Mouse (Mus musculus) urinary bladder, adult 2 months (tissue): ENCODE measurements around the gene Camkmt. TPM values are rescaled to one million over a fixed set of nuclear protein-coding genes. Genes with fewer than 3 reads are reported as not detected.

Experiments used
- DNase-seq: peaks from one replicate; pipeline ENCODE4 v3.0.0; 2022; ENCODE audit warnings: low spot score
- polyA plus RNA-seq: library from polyadenylated mRNA; depleted of rRNA; stranded (reverse); fragments of >200 nt; gene quantifications from 2 replicates; pipeline ENCODE4 v1.2.3, GENCODE M21; 2012

Gene Camkmt
- polyA plus RNA-seq, 1 experiment = 2.7 TPM

DNA sequence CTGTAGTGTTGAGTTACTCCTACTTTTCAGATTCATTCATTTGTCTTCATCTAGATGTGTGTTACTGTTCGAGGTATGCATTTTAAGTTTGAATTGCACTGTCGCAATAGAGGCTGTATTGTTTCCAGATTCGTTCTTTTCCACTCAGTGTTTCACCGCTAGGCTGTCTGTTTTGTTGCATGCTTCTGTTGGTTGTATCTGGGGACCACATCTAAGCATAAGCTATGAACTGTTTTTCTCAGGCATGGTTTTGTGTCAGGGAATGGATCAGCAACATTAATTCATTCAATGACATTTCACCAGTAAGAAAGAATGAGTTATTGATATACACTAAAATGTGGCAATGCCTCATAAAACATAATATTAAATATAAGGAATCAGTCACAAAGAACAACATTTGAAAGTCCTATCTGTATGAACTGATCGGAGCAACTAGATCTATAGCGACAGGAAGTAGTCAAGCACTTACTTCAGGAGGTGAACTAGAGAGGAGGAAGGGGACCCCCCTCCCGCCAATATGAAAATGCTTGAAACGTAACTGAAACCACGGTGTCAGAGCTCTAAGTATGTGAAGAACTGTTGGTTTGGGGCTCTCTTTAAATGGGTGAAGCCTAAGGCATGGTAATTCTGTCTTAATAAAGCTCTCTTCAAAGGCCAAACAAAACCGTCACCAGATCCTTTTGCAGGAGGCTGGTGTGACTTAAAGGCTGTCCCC lies 80.3 kb downstream of the Camkmt start:
- no peak for DNase-seq

DNA sequence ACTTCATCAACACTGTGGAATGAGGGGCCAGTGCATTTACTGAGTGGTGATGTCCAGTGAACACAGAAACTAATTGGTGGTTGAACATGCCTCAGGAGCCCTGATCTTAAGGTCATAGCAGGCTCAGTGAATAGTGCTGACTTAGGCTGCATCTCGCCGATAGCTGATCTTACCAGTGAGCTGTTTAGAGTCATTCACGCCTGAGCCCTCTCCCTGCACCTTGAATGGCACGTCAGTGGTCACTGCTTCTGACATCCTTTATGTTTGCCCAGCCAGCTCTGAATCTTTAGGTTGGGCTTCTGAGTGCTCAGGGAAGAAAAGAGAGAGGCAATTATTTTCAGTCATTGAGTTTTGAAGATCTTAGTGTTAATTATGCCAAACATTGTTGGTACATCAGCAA lies 81.6 kb downstream of the Camkmt start:
- DNase-seq = no peak

DNA sequence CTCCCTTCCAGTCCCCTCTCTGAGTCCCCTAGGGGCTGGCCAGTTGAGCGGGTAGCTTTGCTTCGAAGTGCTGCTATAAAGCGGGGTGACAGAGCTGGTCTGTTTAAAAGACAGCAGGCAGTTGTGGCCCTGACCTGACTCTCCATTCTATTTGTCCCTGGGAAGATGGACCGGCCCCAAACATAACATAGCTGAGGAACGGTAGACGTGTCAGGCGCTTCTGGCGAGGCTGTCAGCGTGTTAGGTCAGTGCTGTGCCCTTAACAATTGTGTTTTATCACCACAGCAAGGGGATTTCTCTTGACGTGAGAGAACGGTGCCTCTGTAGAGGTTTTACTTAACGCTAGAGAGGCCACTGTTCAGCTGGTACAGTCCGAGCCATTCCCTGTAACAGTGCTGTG lies 86.9 kb downstream of the Camkmt start:
- no peak for DNase-seq

DNA sequence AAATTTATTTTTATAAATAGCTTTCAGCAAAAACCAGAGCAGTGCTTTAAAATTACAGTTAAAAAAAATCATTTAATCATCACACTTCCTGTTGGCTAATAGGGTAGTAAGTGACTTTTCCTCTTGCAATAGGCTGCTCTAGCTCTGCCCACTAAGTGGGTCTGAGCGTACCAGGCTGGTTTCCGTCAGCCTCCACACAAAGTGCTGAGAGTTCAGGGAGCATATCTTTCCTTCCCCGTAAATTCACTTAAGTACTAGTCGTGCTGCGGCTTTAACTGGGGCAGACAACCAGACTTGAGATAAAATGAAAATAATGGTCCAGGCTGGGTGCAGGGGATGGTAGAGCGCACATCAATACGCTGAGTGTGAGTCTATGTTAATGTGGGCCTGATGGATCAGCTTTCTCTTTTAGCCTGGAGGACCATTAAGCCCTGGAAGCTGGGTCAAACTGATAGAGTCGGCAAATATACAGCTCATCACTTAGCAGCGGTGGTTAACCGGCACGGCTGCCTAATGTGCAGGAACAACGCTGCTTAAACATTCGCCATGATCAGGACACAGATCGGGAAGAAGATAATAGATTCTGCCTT lies 90.2 kb downstream of the Camkmt start:
- no peak for DNase-seq

DNA sequence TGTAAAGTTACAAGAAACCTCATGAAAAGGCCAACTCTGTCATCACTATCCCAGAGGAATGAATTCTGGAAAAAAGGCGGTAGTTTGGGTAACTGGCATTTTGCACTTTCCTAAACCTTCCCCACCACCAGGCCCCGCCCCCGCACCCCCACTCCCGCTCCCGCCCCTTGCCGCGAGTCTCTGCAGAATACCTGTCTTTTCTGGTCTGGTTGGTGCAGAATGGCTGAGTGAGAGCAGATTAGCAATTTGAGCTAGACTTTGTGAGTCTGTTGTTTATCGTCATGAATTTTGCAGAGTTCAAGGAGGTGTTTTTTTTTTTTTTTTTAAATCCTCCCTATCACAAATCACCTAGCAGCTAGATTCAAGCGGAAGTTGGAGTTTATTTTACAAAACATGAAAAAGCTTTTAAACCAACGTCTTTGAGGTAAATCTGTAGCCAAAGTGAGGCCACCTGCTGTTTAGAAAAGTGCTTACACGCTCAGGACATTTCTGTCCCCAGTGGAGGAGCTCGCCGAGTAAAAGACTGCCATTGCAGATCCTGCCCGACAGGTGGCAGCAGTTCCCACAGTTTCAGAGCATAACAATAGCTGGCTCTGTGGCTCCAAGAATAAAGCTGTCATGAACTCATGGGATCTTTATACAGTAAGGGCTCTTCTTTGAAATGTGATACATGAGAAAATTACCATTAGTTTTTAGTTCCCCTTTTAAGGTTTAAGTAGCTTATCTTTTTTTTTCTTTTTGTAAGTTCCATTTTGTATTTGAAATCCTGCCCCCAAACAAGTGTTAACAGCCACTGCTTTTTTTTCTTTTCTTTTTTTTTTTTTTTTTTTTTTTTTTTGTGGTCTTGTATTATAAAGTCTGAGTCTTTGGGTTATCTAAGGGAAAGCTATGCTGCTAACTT lies 99.1 kb downstream of the Camkmt start:
- peak; percentile 67 for DNase-seq

DNA sequence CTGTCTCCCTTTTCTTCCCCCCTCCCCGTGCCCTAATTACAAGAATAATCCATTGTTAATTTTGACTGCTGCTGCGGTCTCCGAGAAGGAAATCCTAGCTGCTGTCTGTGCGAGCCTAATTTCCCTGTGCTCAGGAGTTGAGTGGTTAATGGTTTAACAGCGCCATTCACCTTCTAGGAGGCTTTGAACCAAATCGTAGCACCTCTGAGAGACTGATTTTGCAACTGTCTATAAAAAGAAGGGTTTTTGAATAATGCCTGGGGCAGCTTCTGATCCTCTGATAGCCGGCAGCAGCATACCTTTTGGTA lies 99.7 kb downstream of the Camkmt start:
- no peak for DNase-seq

DNA sequence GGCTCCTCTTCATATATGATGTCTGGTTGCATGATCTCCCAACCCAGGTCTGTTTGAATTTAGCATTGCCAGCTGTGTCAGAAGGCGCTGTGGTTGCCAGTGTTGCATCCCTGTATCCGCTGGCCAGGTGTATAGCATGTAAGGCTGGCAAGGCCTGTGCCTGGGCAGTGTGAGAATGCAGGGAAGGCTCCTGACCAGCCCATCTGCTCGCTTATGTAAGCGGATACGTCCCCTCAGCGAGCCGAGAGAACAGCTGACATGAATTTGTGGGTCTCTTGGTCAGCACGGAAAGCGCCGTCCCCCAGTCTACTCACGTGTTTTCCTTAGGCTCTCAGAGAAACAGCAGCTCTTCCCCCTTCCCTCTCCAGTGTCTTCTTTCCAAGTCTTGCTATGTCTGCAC lies 102.9 kb downstream of the Camkmt start:
- no peak for DNase-seq

DNA sequence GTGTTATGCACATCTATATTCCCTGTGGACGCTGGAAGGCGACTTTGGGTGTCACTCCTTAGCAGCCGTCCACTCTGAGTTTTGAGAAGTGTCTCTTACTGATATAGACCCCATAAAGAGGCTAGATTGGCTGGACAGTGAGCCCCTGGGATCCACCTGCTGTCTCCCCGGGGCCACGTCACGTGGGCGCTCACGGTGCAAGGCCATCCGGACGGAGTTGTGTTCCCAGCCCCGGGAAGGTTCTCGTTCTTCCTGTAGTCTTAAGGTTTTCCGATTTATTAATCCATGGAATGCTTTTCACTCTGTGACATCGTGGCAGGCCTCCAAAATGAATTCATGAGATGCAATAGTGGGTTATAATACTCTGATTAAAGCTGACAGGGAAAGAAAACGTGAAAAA lies 108.4 kb downstream of the Camkmt start:
- no peak for DNase-seq

DNA sequence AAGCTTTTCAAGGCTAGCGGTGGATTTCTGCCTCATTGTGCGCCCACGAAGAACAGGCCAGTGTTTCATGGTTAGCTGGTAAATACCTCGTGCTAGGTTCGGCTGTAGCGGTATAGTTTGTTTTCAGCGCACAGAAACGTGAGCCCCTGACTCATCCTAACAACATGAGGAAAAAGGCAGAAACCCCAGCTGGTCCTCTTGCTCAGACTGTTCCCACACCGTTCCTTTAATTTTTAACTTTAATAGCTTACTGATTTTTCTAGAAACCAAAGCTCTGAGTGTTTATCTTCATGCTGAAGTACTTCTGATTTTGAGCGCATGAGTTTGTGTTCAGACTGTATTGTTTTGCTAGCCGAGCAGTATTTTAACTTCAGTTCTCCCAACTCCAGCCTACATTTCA lies 109.0 kb downstream of the Camkmt start:
- DNase-seq = no peak

DNA sequence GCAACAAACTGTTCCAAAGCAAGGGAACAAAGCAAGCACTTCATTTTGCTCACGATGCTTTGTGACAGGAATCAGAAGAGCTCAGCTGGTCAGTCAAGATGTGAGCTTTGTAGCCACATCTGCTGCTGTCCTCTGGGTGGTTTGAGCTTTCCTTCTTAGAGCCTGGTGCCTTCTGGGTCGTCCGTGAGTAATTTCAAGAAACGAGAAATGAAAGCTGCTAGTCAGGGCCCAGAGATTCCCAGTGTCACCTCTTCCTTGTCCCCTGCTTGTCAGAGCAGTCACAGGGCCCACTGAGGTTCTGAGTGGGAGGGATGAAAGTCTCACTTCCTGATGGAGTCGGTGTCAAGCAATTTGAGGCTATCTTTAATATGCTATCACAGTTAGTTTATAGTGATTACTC lies 127.7 kb downstream of the Camkmt start:
- DNase-seq = no peak

DNA sequence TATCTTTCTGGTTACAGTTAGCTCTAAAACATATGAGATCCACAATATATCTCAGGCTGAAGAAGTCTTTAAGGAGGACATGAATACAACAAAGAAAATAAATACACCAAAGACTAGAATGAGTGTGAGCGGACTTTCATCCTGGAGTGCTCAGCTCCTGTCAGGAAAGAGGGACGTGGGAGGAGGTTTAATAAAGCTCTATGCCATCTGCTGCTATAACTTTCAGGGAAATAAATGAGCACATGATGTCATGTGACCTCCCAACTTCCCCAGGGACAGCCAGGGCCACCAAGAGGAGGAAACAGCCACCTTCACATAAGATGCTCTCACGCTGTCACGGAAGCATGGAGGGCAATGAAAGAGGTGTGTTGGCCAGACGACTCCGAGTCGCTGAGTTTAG lies 151.8 kb downstream of the Camkmt start:
- no peak for DNase-seq

DNA sequence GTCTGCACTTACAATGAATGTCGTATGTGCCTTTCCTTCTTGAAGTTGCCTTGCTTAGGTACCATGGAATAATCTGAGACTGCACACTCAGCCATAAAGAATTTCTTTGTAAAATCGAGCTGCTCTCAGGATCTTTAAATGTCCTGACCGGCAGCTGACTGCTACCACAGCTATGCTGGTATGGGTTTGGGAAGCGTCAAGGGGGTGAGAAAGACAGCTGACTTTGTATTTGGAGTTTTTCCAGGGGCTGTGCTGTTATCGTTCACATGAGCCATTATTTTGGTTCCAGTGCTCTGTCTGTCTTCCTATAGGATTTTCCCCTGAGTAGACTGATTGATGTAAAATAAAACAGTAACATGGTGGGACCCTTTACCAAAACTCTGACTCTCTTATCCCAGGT lies 158.6 kb downstream of the Camkmt start:
- DNase-seq = no peak

DNA sequence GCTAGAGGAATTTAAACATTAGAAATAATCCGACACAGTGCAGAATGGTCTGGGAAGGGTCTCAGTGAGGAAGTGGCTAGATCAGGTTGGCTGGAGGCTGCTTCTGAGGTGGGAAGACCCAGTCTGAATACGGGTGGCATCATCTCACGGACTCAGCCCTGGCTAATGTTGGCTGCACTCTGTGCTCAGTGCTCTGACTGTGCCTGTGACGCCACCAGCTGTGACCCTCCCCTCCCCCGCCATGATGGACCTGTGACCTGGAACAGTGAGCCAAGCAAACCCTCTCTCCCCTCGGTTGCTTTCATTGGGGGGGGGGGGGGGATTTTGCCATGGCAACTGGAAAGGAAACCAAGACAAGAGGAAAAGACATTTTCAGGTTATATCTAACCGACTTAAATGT lies 159.4 kb downstream of the Camkmt start:
- no peak for DNase-seq

DNA sequence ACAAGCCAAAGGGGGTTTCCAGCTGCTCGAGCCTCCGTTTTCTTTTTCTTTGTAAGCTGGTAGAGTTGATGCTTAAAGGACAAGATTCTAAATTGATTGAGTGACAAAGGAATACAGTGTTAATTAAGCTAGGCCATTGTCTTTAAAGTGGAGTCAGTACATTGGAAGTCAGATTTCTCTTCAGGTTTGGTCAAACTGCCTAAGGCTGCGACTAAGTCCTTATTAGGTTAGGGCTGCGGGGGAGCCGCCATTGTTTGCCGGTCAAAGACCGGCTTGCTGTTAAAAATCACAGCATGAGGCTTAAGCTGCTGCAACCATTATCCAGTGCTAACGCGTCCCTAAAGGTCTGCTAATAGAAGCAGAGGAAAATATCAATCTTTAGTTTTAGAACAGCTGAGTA lies 166.6 kb downstream of the Camkmt start:
- no peak for DNase-seq

DNA sequence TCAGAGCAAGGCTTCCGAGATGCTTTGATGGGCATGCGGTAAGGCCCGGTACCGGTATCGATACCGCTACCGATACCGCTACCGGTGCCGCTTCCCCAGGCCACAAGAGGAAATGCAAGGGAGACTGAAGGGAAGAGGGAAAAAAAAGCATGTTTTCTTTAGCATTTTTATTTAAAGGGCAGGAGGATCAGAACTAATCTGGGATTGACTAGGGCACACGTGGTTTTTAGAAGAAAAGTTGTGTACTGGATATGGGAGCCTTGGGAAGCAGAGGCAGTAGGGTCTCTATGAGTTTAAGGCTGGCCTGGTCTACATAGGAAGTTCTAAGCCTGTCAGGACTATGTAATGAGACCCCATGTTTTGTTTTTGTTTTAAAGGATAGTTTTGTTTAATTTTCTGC lies 167.0 kb downstream of the Camkmt start:
- no peak for DNase-seq

DNA sequence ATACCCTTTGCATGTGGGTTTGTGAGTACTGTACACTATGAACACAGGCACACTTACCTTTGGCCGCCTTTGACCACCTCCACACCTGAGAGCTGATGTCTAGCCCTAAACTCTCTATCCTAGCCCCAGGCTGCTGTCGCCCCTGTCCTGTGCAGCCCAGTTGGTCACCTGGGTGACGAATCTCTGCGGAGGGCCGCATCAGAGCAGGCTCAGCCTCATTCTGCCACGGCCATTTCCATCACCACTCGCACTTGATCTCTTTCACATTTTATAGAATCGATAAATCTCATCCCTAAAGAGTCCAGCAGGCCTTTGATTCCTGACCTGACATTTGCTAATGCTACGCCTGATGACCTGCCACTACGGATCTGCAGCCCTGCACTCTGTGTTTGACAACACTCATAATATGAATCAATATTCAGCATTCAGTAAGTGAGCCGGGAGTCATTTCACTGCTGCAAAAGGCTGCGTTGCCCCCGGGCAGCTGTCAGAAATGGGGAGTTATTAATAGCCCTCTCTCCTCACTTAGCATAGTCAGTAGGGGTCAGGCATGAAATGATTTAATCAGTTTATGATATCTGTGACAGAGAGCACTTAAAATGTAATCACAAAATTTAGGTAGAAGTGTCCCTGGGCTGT lies 168.5 kb downstream of the Camkmt start:
- no peak for DNase-seq

DNA sequence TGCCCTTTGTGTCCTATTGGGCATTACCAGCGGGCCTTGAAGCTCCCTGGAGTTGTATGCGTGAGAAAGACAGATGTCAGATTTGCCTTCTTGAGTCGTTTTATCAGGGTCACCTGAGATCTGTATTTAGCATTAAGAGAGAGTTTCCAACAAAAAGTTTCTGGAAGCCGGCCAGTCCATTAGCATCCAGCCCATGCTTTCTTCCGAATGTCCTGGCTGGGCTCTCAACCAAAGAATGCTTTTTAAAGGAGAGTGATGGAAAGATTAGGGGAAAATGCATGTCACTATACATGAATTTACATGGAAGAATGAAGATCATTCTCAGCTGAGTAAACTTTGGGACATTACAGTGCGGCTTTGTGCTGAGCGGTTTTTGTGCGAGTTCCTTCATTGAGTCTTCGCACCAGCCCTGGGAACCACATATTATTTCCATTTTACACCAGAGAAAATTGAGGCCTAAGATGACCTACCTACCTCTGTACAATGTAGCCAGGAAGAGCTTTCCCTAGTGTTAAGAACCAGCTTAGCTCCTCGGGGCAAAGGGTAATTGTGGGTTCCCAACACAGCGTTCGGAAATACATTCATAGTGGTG lies 176.6 kb downstream of the Camkmt start:
- no peak for DNase-seq

DNA sequence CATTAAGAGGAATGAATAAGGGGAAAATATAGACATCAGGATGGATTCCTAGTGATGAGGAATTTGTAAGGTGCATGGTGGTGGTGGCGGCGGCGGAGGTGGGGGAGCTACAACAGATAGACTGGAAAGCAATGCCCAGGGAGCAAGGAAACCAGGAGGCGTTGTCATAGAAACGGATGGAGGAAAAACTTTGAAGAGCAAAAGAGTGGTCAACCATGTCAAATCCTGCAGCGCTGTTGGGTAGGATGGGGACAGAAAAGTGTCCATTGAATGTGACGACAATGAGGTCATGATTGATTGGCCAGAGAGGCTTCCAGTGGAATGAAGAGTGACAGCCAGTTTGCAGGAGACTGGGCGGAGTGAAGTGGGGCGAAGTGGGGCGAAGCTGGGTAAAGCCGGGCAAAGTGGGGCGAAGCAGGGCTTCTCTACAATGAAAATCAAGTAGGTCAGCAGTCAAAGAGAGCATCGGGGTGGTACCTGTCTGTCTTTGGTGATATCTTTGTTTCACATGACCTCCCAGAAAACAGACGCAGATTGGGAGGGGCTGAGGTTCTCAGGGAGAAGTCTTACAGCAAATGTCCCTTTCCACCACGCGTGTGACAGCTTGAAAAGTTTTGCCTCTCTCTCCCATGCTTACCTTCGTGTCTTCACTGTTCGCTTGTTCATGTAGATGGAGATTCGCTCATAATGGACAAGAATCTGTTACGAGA lies 181.3 kb downstream of the Camkmt start:
- no peak for DNase-seq

DNA sequence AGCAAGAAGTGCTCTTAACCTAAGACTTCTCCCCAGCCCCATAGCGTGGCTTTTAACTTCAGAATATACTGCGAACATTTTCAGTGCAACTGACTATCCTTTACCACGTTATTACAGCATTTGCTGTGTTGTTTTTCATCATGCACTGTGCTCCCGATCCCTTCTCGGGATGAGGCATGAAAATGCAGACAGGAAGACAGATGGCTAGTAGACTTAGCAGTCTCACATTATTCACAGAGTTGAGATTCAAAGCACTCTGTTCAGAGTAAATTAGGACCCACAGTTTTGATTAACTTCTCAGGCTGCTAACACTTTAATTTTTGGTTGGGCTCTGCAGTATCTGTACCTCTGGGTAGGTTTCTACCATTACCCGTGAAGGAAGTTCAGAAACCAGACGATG lies 189.4 kb downstream of the Camkmt start:
- no peak for DNase-seq

DNA sequence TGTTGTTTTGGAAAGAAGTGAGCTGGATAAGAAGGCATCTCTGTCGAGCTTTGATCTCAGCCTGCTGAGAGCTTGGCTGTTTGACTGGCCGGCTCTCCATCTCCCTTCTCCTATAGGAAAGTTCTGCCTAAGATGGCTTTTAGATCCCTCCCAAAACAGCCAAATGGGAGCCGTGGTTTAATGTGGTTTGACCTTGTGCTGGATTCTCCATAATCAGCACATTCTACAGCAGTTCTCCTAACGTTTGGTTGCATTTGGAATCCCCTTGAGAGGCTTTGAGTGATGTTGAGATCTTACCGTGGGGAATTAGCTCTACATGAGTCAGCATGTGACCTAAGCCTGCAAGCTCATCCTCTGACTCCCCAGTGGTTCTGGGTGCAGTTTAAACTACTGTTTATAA lies 192.1 kb downstream of the Camkmt start:
- no peak for DNase-seq

DNA sequence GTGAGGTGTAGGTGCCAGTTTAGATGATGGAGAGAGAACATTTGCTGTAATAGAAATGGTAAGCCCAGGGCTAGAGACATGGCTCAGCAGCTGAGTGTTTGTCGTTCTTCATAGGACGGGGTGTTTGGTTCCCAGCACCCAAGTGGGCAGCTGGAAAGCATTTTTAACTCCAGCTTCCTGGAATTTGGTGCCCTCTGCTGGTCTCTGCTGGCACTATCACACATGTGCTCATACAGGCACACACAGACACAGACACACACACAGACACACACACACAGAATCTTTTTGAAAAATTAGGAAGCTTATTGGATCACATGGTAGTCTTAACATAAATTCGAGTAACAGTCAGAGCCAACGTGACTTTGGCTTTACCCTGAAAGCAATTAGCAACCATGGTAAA lies 200.8 kb downstream of the Camkmt start:
- DNase-seq = no peak

DNA sequence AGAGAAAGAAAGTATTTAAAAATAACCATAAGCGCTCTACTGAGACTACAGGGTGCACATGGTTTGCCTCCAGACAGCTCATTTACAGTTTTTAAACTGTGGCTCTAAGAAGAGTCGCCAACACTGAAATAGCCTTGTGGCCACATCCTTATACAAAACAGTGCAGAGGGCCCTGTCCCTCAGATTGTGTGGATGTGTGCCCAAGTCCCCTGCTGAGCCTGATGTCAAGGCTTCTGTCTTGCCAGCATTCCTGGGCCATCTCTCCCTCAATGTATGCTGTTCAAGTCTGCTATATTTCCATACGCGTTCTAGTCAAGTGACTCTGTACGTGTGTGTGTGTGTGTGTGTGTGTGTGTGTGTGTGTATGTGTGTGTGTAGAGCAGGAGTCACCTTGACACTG lies 201.2 kb downstream of the Camkmt start:
- no peak for DNase-seq
